Mouse (Mus musculus) ES-E14 (cell line): Measurements from ENCODE around the gene Pcdh10. TPM values are rescaled to one million over a fixed set of nuclear protein-coding genes. Genes with fewer than 3 reads are reported as not detected.

Experiments used
- DNase-seq: peaks from one replicate; pipeline ENCODE4 v3.0.0-alpha.2; 2013; ENCODE audit warnings: low read depth, low spot score
- H3K27ac ChIP-seq: 2 replicates; pipeline ENCODE4 v1.5.1; 2012; ENCODE audit warnings: low read depth, mild to moderate bottlenecking, low read length, moderate library complexity, mixed read lengths; ENCODE audit not compliant: poor library complexity, insufficient read depth, severe bottlenecking
- H3K36me3 ChIP-seq: 2 replicates; pipeline ENCODE4 v1.6.1; 2012; ENCODE audit warnings: mild to moderate bottlenecking, low read length, moderate library complexity, mixed read lengths; ENCODE audit not compliant: control insufficient read depth, poor library complexity, insufficient read depth, severe bottlenecking
- H3K4me1 ChIP-seq, 2 experiments: fragments of 150-350 bp in 1 of 2; sonication (generic) in 1 of 2; 2 replicates each; pipeline ENCODE4 v1.6.1; 2012; ENCODE audit warnings: low read length in 2 of 2, mild to moderate bottlenecking in 1 of 2, mixed read lengths in 1 of 2; ENCODE audit not compliant: control insufficient read depth in 2 of 2, insufficient read depth in 2 of 2, poor library complexity in 1 of 2
- H3K4me3 ChIP-seq, 2 experiments: fragments of 150-350 bp in 1 of 2; sonication (generic) in 1 of 2; 2 replicates each; pipeline ENCODE4 v1.5.1; 2012; ENCODE audit warnings: low read length in 2 of 2, low read depth in 1 of 2, mild to moderate bottlenecking in 1 of 2, mixed read lengths in 1 of 2; ENCODE audit not compliant: insufficient read depth in 1 of 2, poor library complexity in 1 of 2, severe bottlenecking in 1 of 2
- H3K9ac ChIP-seq: 2 replicates; pipeline ENCODE4 v1.6.1; 2012; ENCODE audit warnings: low read depth, mild to moderate bottlenecking, low read length, mixed read lengths; ENCODE audit not compliant: poor library complexity, insufficient read depth, severe bottlenecking
- H3K9me3 ChIP-seq: fragments of 150-350 bp; sonication (generic); 2 replicates; pipeline ENCODE4 v1.6.1; 2012; ENCODE audit warnings: low read depth, mild to moderate bottlenecking, low read length; ENCODE audit not compliant: control insufficient read depth, insufficient read depth
- CHD2 ChIP-seq: IDR thresholded peaks from 2 replicates; pipeline ENCODE4 v1.6.1; 2014; ENCODE audit warnings: mild to moderate bottlenecking, low read depth, low read length, inconsistent platforms
- HCFC1 ChIP-seq: IDR thresholded peaks from 2 replicates; pipeline ENCODE4 v1.6.1; 2012; ENCODE audit warnings: low read length, inconsistent platforms, borderline replicate concordance; ENCODE audit not compliant: insufficient read depth
- MAFK ChIP-seq: IDR thresholded peaks from 2 replicates; pipeline ENCODE4 v1.6.1; 2014; ENCODE audit warnings: mild to moderate bottlenecking, low read depth, low read length, inconsistent platforms; ENCODE audit not compliant: insufficient read depth
- ZC3H11A ChIP-seq: IDR thresholded peaks from 2 replicates; pipeline ENCODE4 v1.6.1; 2012; ENCODE audit warnings: low read depth, mild to moderate bottlenecking, inconsistent platforms, low read length, borderline replicate concordance
- ZNF384 ChIP-seq: IDR thresholded peaks from 2 replicates; pipeline ENCODE4 v1.6.1; 2012; ENCODE audit warnings: low read depth, low read length, inconsistent platforms
- in situ Hi-C, 2 experiments: fragments of 600-800 bp; cut with MboI; formaldehyde crosslinking; loops; one replicate each; pipeline ENCODE4 v1.15.1; 2025; ENCODE audit warnings: low sequenced_read_pairs in 2 of 2, inconsistent platforms in 1 of 2; ENCODE audit not compliant: unreplicated experiment in 2 of 2
- total RNA-seq: library from RNA; depleted of rRNA; stranded (reverse); fragments of 300-350 nt; gene quantifications from 2 replicates; pipeline ENCODE4 v1.2.3, GENCODE M21; 2012

The Pcdh10 gene
- total RNA-seq, 1 experiment = 0.31 TPM

DNA sequence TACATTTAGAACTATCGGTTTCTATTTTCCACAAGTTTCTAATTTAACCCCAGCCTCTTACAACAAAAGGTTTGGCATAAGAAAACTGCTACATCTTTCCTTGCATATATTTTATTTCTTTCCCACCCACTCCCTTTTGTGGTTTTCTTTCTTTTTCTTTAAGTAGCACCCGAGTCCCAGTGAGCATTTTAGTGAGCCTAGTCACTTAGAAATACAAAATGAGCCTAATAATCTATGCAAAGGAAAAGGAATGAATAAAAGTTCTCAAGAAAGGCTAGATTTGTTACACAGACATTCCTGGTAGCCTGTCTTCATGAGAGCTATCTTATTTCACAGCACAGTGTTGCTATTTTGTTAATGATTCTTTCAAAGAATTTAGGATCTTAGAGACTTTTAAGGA lies 7.3 kb downstream of the Pcdh10 start:
- H3K4me1 ChIP-seq = no peaks in the 10 kb centered on the region
- no peak overlapping the region for H3K27ac ChIP-seq
- no peak overlapping the region for H3K4me3 ChIP-seq
- H3K9me3 ChIP-seq = no peaks in the 10 kb centered on the region
- no peak for TF ChIP-seq CHD2
- TF ChIP-seq HCFC1 = no peak
- no peak for TF ChIP-seq ZC3H11A
- TF ChIP-seq ZNF384 = no peak
- no peak for TF ChIP-seq MAFK
- no peak for DNase-seq
- H3K36me3 ChIP-seq = no peaks in the 10 kb centered on the region
- no peak overlapping the region for H3K9ac ChIP-seq
- in situ Hi-C loops = no loop called here

DNA sequence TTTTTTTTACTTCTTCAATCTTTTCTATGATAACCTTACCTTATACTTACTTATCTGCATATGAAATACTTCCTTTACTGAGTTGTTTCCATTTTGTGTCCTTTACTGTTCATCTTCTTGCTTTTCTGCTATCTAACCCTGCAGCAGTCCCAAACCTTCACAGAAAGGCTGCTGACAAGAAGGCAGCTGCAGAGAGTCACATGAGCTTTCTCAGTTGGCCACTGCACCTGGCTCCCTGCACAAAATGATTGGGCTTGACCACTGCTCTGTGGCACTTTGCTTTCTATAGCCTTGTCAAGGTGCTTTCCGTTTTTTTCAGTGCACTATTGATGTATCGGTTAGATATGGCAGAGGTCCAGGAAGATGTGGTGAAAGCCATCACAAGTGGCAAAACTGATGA lies 8.3 kb downstream of the Pcdh10 start:
- no peaks in the 10 kb centered on the region for H3K4me1 ChIP-seq
- H3K9me3 ChIP-seq = no peaks in the 10 kb centered on the region
- H3K36me3 ChIP-seq = no peaks in the 10 kb centered on the region
- in situ Hi-C loops = no loop called here
- TF ChIP-seq ZC3H11A (no peak), CHD2 (no peak), ZNF384 (no peak), MAFK (no peak), HCFC1 (no peak)
- no peak overlapping the region for H3K27ac ChIP-seq
- H3K4me3 ChIP-seq = no peak overlapping the region
- no peak overlapping the region for H3K9ac ChIP-seq
- no peak for DNase-seq

DNA sequence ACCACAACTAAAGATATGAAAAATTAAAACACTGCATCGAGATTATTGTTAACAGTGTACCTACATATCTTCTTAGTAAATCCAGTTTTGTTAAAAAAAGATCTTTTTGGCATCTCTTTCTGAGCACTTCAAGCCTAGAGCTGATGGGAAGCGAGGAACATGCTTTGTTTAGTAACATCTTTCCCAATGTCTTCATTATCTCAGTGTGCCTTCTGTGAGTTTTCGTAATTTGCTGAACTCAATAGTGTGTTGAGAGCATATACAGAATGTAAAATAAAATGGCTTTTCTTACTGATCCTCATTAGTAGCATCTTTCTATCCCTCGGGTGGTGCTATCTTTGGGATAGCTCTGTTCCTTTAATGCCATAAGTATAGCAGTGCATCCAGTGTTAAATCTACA lies 18.9 kb downstream of the Pcdh10 start:
- TF ChIP-seq ZNF384 (no peak), HCFC1 (no peak), MAFK (no peak), CHD2 (no peak), ZC3H11A (no peak)
- in situ Hi-C loops = no loop called here
- DNase-seq = no peak

DNA sequence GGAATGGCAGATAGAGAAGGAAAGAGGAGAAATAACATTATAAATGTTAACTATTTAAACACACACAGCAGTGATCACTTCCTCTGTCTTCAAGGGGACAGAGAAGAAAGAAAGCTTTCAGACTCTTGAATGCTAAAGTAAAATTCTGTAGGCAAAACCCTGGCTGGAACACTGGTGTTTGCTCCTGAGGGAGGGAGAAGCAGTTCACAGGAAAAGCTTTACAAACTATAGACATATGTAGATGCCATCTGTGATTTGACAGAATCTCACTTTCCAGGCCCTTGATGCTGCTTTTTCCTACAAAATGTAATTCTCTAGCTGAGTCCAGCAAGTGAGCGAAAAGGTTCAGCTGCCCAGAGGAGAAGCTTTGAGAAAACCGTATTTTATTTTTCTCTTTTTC lies 25.0 kb downstream of the Pcdh10 start:
- DNase-seq = no peak
- Histone ChIP-seq H3K9me3 (no peaks in the 10 kb centered on the region), H3K27ac (no peak overlapping the region), H3K9ac (no peak overlapping the region), H3K4me3 (no peak overlapping the region), H3K36me3 (no peaks in the 10 kb centered on the region), H3K4me1 (no peaks in the 10 kb centered on the region)
- TF ChIP-seq ZC3H11A = no peak
- no peak for TF ChIP-seq MAFK
- no peak for TF ChIP-seq HCFC1
- TF ChIP-seq ZNF384 = no peak
- no peak for TF ChIP-seq CHD2
- in situ Hi-C loops = no loop called here

More for the DNA sequence above, 18.9 kb downstream of the Pcdh10 start:
- Histone ChIP-seq H3K9me3 (no peaks in the 10 kb centered on the region), H3K36me3 (no peaks in the 10 kb centered on the region), H3K9ac (no peak overlapping the region), H3K4me3 (no peak overlapping the region), H3K27ac (no peak overlapping the region), H3K4me1 (no peaks in the 10 kb centered on the region)

DNA sequence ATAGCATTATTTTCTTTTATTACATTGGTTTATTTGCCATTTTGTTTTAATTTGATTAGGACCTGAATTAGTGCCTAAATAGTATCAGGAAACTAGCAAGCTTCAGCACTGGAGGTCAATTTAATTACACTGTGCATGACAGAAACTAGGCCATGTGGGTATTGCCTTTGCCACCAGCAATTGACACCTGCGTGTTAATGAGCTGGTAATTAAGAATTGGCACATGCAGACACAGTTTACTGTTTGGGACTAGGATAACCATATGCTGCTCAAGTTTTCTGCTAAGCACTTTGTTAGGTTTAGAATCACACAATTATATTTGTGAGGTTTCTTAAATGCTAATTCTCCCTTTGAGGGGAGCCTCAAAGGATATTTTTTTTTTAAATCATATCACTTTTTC lies 53.5 kb downstream of the Pcdh10 start:
- Histone ChIP-seq H3K36me3 (no peaks in the 10 kb centered on the region), H3K27ac (no peak overlapping the region), H3K4me3 (no peak overlapping the region), H3K9me3 (no peaks in the 10 kb centered on the region), H3K4me1 (no peaks in the 10 kb centered on the region; a peak in 1 of 4 replicates), H3K9ac (no peak overlapping the region)
- no peak for TF ChIP-seq HCFC1
- no peak for TF ChIP-seq MAFK
- no peak for TF ChIP-seq ZNF384
- no peak for DNase-seq
- in situ Hi-C loops = no loop called here
